8 mouse cellular contexts compared by ENCODE assay signal in the genomic region with DNA sequence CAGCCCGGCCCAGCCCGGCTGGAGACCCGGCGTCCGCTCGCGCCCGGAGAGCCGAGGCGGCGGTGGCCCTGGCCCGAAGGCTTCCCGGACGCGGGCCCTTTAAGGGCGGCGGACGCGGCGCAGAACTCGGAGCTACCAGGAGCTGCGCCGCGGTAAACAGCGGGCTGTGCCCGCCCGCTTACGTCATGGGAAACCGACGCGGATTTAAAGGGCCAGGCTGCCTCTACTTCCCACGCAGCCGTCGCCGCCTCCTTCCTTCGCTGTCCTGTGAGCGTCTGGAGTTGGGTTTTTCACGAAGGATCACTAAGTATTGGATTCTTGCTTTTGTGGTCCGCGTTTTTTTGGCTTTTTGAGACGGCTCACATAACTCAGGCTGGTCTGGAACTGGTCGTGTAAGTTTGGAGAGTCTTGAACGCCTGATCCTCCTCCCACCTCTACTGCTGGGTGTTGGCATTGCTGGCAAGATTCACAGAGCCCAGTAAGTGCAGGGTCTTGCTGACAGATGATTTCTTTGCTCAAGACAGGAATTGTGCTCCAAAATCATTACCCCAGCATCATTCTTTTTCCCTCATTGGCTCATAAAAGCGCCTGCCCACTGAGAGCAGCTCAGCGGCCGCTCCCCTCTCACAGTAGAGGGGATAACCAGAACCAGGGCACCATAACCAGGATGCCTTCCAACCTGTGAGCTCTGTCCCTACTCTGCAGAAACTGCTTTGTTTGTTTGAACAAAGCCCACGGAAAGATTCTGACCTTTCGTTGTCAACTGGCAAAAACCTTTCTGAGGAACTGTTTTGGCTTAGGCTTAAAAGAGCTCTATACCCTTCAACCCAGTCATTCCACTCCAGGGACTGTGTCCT. TPM values are rescaled to one million over a fixed set of nuclear protein-coding genes. Genes with fewer than 3 reads are reported as not detected.
DNase-seq lines count a peak whose midpoint lies in the region; ATAC-seq and TF ChIP-seq lines count a peak whose summit lies in the region.

A gene (minus strand): TSS at position 152 of the 857 bp plus-strand sequence.

- peak within 1 kb of the TSS; percentile 82 for H3K4me3 ChIP-seq in bone marrow, adult 2 months (replicated peaks; ENCODE audit: control insufficient read depth, low read depth, low read length)
- H3K4me3 ChIP-seq in embryonic facial prominence, embryonic 14.5 days (ENCODE audit: low read depth, low read length), result peak within 1 kb of the TSS; percentile 91
- H3K4me3 ChIP-seq in heart, adult 2 months, result peak within 1 kb of the TSS; percentile 72
- H3K4me3 ChIP-seq in kidney, adult 2 months (ENCODE audit: insufficient read depth, low read depth, low read length), result peak within 1 kb of the TSS; percentile 91
- peak within 1 kb of the TSS; percentile 89 for H3K4me3 ChIP-seq in limb, embryonic 11.5 days (ENCODE audit: low read depth, low read length)
- peak within 1 kb of the TSS; percentile 80 for H3K4me3 ChIP-seq in midbrain, embryonic 13.5 days (replicated peaks)

- TF ChIP-seq EP300 in heart, adult 2 months (IDR thresholded peaks at IDR 0.05; ENCODE audit: insufficient read depth, low read depth, low read length), result 0 out of 2 replicates have a peak, but pooled peaks have one; percentile 51

- peak within 1 kb of the TSS; percentile 96 for H3K9ac ChIP-seq in embryonic facial prominence, embryonic 14.5 days (ENCODE audit: low read depth, low read length)
- H3K9ac ChIP-seq in heart, adult 2 months (ENCODE audit: low read depth, low read length), result peak within 1 kb of the TSS; percentile 97
- H3K9ac ChIP-seq in limb, embryonic 11.5 days (ENCODE audit: low read length), result peak within 1 kb of the TSS; percentile 91
- peak within 1 kb of the TSS; percentile 89 for H3K9ac ChIP-seq in midbrain, embryonic 13.5 days (replicated peaks)

- intact Hi-C loops in heart, adult 2 months (cut with DNase I), result loop anchor here (1.0 kb wide), 2 partner anchors 29 to 48 kb away; no protein-coding TSS in a partner anchor

- peak within 1 kb of the TSS; percentile 97 for H3K27ac ChIP-seq in bone marrow, adult 2 months (ENCODE audit: control insufficient read depth, insufficient read depth, low read depth, low read length, poor library complexity)
- peak within 1 kb of the TSS; percentile 89 for H3K27ac ChIP-seq in embryonic facial prominence, embryonic 14.5 days (replicated peaks; ENCODE audit: low read depth, low read length)
- H3K27ac ChIP-seq in heart, adult 2 months, result peak within 1 kb of the TSS; percentile 95
- peak within 1 kb of the TSS; percentile 84 for H3K27ac ChIP-seq in kidney, adult 2 months (ENCODE audit: insufficient read depth, low read depth, low read length)
- H3K27ac ChIP-seq in limb, embryonic 11.5 days (replicated peaks; ENCODE audit: low read depth, low read length), result peak within 1 kb of the TSS; percentile 70
- H3K27ac ChIP-seq in midbrain, embryonic 13.5 days, result peak within 1 kb of the TSS; percentile 84

- peaks cover 25% of the 10 kb centered on the region for H3K36me3 ChIP-seq in embryonic facial prominence, embryonic 14.5 days (ENCODE audit: control insufficient read depth, insufficient read depth, low read length)
- H3K36me3 ChIP-seq in heart, adult 2 months (ENCODE audit: control insufficient read depth, insufficient read depth, low read length), result no peaks in the 10 kb centered on the region; the same call in 1 of the 2 replicates
- no peaks in the 10 kb centered on the region; the same call in none of the 2 replicates for H3K36me3 ChIP-seq in kidney, adult 2 months (ENCODE audit: control insufficient read depth, insufficient read depth, low read length)
- no peaks in the 10 kb centered on the region; the same call in 1 of the 2 replicates for H3K36me3 ChIP-seq in limb, embryonic 11.5 days (ENCODE audit: control insufficient read depth, insufficient read depth, low read length)
- peaks cover 19% of the 10 kb centered on the region for H3K36me3 ChIP-seq in midbrain, embryonic 13.5 days

- TF ChIP-seq POLR2A in bone marrow, adult 2 months (IDR thresholded peaks at IDR 0.05; ENCODE audit: borderline replicate concordance, control insufficient read depth, low read depth, low read length), result peak; percentile 52; the same call in 1 of the 2 replicates
- peak; percentile 63 for TF ChIP-seq POLR2A in heart, adult 2 months (IDR thresholded peaks at IDR 0.05; ENCODE audit: insufficient read depth, low read depth, low read length)
- TF ChIP-seq POLR2A in kidney, adult 2 months (IDR thresholded peaks at IDR 0.05; ENCODE audit: low read depth, low read length), result no peak

- peaks cover 4% of the 10 kb centered on the region for H3K4me1 ChIP-seq in bone marrow, adult 2 months (ENCODE audit: control insufficient read depth, insufficient read depth, low read length)
- H3K4me1 ChIP-seq in embryonic facial prominence, embryonic 14.5 days (ENCODE audit: control insufficient read depth, insufficient read depth, low read length), result peaks cover 15% of the 10 kb centered on the region
- peaks cover 10% of the 10 kb centered on the region for H3K4me1 ChIP-seq in heart, adult 2 months (ENCODE audit: control insufficient read depth, insufficient read depth, low read length)
- H3K4me1 ChIP-seq in kidney, adult 2 months (ENCODE audit: control insufficient read depth, insufficient read depth, low read length), result peaks cover 10% of the 10 kb centered on the region
- H3K4me1 ChIP-seq in limb, embryonic 11.5 days (ENCODE audit: control insufficient read depth, insufficient read depth, low read length), result peaks cover 12% of the 10 kb centered on the region
- H3K4me1 ChIP-seq in midbrain, embryonic 13.5 days (replicated peaks), result peaks cover 48% of the 10 kb centered on the region

- H3K9me3 ChIP-seq in embryonic facial prominence, embryonic 14.5 days (ENCODE audit: control insufficient read depth, low read length), result no peaks in the 10 kb centered on the region
- H3K9me3 ChIP-seq in limb, embryonic 11.5 days (ENCODE audit: control insufficient read depth, low read length), result no peaks in the 10 kb centered on the region
- H3K9me3 ChIP-seq in midbrain, embryonic 13.5 days, result no peaks in the 10 kb centered on the region

- peaks cover 2% of the 10 kb centered on the region; the same call in 1 of the 2 replicates for H3K79me2 ChIP-seq in heart, adult 2 months (replicated peaks; ENCODE audit: control insufficient read depth, insufficient read depth, low read length)

- H3K4me2 ChIP-seq in embryonic facial prominence, embryonic 14.5 days (ENCODE audit: low read depth, low read length), result peak within 1 kb of the TSS; percentile 68
- H3K4me2 ChIP-seq in limb, embryonic 11.5 days (ENCODE audit: low read depth, severe bottlenecking), result peak within 1 kb of the TSS; percentile 90
- H3K4me2 ChIP-seq in midbrain, embryonic 13.5 days (replicated peaks), result peak within 1 kb of the TSS; percentile 87

- WGBS in bone marrow, adult 2 months, result 2% methylated on average over 48 of the region's 48 CpGs
- under 1% methylated on average over 33 of the region's 48 CpGs for WGBS in embryonic facial prominence, embryonic 14.5 days
- 1% methylated on average over 48 of the region's 48 CpGs for WGBS in heart, adult 2 months
- 1% methylated on average over 48 of the region's 48 CpGs for WGBS in kidney, adult 2 months
- under 1% methylated on average over 34 of the region's 48 CpGs for WGBS in limb, embryonic 11.5 days
- under 1% methylated on average over 48 of the region's 48 CpGs for WGBS in midbrain, embryonic 13.5 days

- no peak for TF ChIP-seq CTCF in bone marrow, adult 2 months (IDR thresholded peaks at IDR 0.05; ENCODE audit: control insufficient read depth, insufficient read depth, low read length)
- peak; percentile 15; the same call in 1 of the 2 replicates for TF ChIP-seq CTCF in heart, adult 2 months (IDR thresholded peaks at IDR 0.05)
- TF ChIP-seq CTCF in kidney, adult 2 months (conservative IDR thresholded peaks at IDR 0.05; ENCODE audit: insufficient read depth, insufficient read length, low read depth, low read length), result 0 out of 2 replicates have a peak, but pooled peaks have one; percentile 11

- ATAC-seq in embryonic facial prominence, embryonic 14.5 days (ENCODE audit: low read depth), result peak; percentile 97
- ATAC-seq in limb, embryonic 11.5 days (ENCODE audit: insufficient number of reproducible peaks, low FRiP score, low TSS enrichment, low read depth), result peak; percentile 92
- peak; percentile 98 for ATAC-seq in midbrain, embryonic 13.5 days

- H3K27me3 ChIP-seq in embryonic facial prominence, embryonic 14.5 days (replicated peaks; ENCODE audit: control insufficient read depth, insufficient read depth, low read length), result no peaks in the 10 kb centered on the region
- H3K27me3 ChIP-seq in heart, adult 2 months (ENCODE audit: control insufficient read depth, insufficient read depth, low read length), result no peaks in the 10 kb centered on the region
- H3K27me3 ChIP-seq in kidney, adult 2 months (replicated peaks; ENCODE audit: control insufficient read depth, insufficient read depth, low read length), result no peaks in the 10 kb centered on the region
- H3K27me3 ChIP-seq in limb, embryonic 11.5 days (ENCODE audit: control insufficient read depth, insufficient read depth, low read length), result no peaks in the 10 kb centered on the region
- H3K27me3 ChIP-seq in midbrain, embryonic 13.5 days, result no peaks in the 10 kb centered on the region

- peak; percentile 89 for DNase-seq in A20 (ENCODE audit: low read depth, low spot score)
- peak; percentile 96 for DNase-seq in embryonic facial prominence, embryonic 14.5 days (ENCODE audit: low spot score)
- DNase-seq in heart, adult 2 months, result peak; percentile 93 to 95
- peak; percentile 94 for DNase-seq in kidney, adult 2 months
- DNase-seq in limb, embryonic 11.5 days (ENCODE audit: low spot score), result peak; percentile 88
- DNase-seq in spleen, adult 12 weeks (ENCODE audit: low spot score), result peak; percentile 79

RNA-seq across cellular contexts. Expression of the gene that starts here (rescaled TPM):
- 30.9 and 68.0 TPM in 2 replicates for polyA plus RNA-seq in bone marrow, adult 2 months (2011; ENCODE audit: insufficient read depth, insufficient read length, low replicate concordance, missing spikeins)
- polyA plus RNA-seq in embryonic facial prominence, embryonic 14.5 days (2014; fragmentation: Nextera tagmentation; extraction: Ambion mirVana), result 47.9 and 50.4 TPM in 2 replicates
- total RNA-seq in heart, adult 2 months (2021), result 10 to 100 TPM; 71.6 to 81.7 TPM
- 216 and 414 TPM in 2 replicates for polyA plus RNA-seq in heart, adult 2 months (2012; rRNA removed)
- 345 and 570 TPM in 2 replicates for polyA plus RNA-seq in kidney, adult 2 months (2012; rRNA removed)
- 24.3 and 26.6 TPM in 2 replicates for polyA plus RNA-seq in limb, embryonic 11.5 days (2014; fragmentation: Nextera tagmentation; extraction: Ambion mirVana)
- polyA plus RNA-seq in midbrain, embryonic 13.5 days (2015; fragmentation: Nextera tagmentation; extraction: Ambion mirVana), result 27.4 and 32.7 TPM in 2 replicates

Comparison
In these comparisons a context has a peak if more than half of its experiments do, and no peak if none do; other contexts are left out.
1. Peak in every context shown above with its lines: DNase-seq, ATAC-seq, H3K4me3 ChIP-seq and H3K27ac ChIP-seq.